Mouse (Mus musculus): ENCODE data around the gene Zan. TPM values are rescaled to one million over a fixed set of nuclear protein-coding genes. Genes with fewer than 3 reads are reported as not detected.

The Zan gene
- polyA plus RNA-seq, 1 experiment from 2014 or later = 0.04 TPM

GRCm38 (mm10) chr5:137513951-137514721, 37.3 kb upstream of the Zan start:
- Histone ChIP-seq H3K27me3 (replicated peaks) (no peaks in the 10 kb centered on the region), H3K4me3 (no peak overlapping the region), H3K27ac (no peak overlapping the region), H3K9me3 (no peaks in the 10 kb centered on the region), H3K4me1 (peaks cover 43% of the 10 kb centered on the region), H3K4me2 (replicated peaks) (0 out of 2 replicates have a peak overlapping the region, but pooled peaks have one; percentile 20), H3K9ac (no peak overlapping the region), H3K36me3 (peaks cover 10% of the 10 kb centered on the region)
- ATAC-seq (ENCODE audit: low FRiP score, low read depth) = no peak
- 88% methylated on average over 12 of the region's 12 CpGs for WGBS

DNA sequence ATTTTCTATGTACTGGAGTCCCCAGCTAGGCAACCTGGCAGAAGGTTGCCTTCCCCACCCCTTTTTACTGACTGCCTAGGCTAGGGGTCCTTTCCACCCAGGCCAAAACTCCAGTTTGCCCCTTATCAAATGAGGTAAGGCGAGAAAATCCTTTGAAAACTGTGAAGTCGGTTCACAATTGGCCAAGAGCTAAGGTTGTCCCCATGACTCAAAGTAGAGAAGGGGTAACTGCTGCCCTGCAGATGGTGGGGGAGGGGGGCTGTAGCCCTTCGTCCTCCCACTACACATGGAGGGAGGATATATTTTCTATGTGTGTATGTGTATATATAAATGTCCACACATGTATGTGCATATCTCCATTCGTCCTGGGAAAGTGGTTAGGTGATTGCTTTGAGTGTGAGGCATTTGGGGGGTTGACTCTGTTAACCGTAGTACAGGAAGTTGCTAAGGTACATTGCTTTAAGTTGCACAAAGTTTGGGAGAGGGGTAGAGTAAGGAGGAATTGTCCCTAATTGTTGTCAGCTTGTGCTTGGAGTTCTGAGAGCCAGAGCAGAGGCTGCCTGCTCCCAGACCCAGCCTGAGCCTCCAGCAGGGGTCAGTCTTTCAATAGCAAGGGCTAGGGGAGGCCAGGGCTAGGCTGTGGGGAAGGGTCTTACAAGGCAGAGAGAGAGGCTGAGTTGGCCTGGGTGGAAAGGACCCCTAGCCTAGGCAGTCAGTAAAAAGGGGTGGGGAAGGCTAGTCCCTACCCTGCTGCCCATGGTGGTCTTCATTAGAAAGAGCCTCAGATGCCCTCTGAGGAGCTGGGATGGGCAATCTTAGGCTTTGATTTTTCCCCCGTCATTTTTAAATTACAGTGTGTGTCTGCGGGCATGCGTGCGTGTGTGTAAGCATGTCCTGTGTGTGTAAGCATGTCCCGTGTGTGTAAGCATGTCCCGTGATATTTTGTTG, 36.3 kb upstream of the Zan start:
- peak overlapping the region; percentile 94; the same call in 1 of the 2 replicates for H3K4me2 ChIP-seq (replicated peaks)
- no peaks in the 10 kb centered on the region for H3K9me3 ChIP-seq
- no peak overlapping the region for H3K4me3 ChIP-seq
- no peaks in the 10 kb centered on the region for H3K27me3 ChIP-seq (replicated peaks)
- H3K36me3 ChIP-seq = no peaks in the 10 kb centered on the region; the same call in 1 of the 2 replicates
- peaks cover 43% of the 10 kb centered on the region for H3K4me1 ChIP-seq
- WGBS = 86% methylated on average over 11 of the region's 11 CpGs
- H3K27ac ChIP-seq = no peak overlapping the region
- no peak for ATAC-seq (ENCODE audit: low FRiP score, low read depth)
- H3K9ac ChIP-seq = no peak overlapping the region

GRCm38 (mm10) chr5:137511706-137512105, 34.8 kb upstream of the Zan start:
- Histone ChIP-seq H3K4me1 (peaks cover 43% of the 10 kb centered on the region), H3K27ac (no peak overlapping the region), H3K4me3 (peak overlapping the region; percentile 99), H3K27me3 (replicated peaks) (no peaks in the 10 kb centered on the region), H3K36me3 (no peaks in the 10 kb centered on the region), H3K9ac (peak overlapping the region; percentile 100), H3K9me3 (no peaks in the 10 kb centered on the region), H3K4me2 (replicated peaks) (peak overlapping the region; percentile 94)
- 63% methylated on average over 3 of the region's 3 CpGs for WGBS
- no peak for ATAC-seq (ENCODE audit: low FRiP score, low read depth)

DNA sequence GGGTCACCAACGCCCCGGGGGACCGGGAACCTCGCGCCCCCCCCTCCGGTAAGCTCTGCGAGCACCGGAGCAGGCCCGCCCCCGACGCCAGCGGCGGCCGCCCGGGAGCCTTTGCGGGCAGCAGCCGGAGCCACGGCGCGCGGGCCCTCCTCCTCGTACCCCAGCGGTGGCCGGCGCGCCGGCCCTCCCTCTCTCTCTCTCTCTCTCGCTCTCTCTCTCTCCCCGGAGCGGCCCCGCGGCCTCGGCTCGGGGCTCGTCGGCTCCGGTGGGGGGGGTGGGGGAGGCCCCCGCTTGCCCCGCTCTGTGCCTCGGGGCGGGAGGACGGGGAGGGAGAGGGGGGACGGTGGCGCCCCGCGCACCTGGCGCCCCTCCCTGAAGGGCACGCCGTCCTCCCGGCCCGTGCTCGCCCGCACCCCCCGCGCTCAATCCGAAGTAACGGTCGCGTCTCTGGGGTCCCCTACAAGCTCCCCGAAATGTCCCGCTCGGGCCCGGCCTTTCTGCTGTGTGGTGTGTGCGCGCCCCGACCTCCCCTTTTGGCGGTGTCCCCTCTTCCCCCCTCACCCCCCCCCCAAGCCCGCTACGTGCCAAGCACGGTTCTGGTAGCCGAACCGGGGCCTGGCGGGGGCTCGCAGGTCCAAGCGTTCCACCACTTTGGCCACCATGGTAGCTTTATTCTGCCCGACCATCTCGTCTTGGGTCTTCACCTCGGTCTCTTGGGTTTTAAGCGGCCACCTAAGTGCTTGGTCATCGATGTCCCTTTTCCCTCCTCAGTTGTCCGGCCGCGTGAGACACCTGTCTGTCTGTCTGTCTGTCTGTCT, 33.9 kb upstream of the Zan start:
- Histone ChIP-seq H3K27me3 (replicated peaks) (no peaks in the 10 kb centered on the region), H3K27ac (peak overlapping the region; percentile 72), H3K9ac (peak overlapping the region; percentile 100), H3K4me2 (replicated peaks) (peak overlapping the region; percentile 94), H3K4me3 (peak overlapping the region; percentile 99), H3K36me3 (no peaks in the 10 kb centered on the region), H3K9me3 (no peaks in the 10 kb centered on the region), H3K4me1 (peaks cover 40% of the 10 kb centered on the region)
- ATAC-seq (ENCODE audit: low FRiP score, low read depth) = peak; percentile 58
- under 1% methylated on average over 51 of the region's 83 CpGs for WGBS

- peak; percentile 70; the same call in 1 of the 2 replicates for ATAC-seq (ENCODE audit: low FRiP score, low read depth)
- H3K9ac ChIP-seq = peak overlapping the region; percentile 100
- no peaks in the 10 kb centered on the region for H3K9me3 ChIP-seq
- 2% methylated on average over 34 of the region's 52 CpGs for WGBS
- H3K27me3 ChIP-seq (replicated peaks) = no peaks in the 10 kb centered on the region
- H3K4me3 ChIP-seq = peak overlapping the region; percentile 99
- H3K4me1 ChIP-seq = peaks cover 40% of the 10 kb centered on the region
- H3K4me2 ChIP-seq (replicated peaks) = peak overlapping the region; percentile 94
- H3K36me3 ChIP-seq = no peaks in the 10 kb centered on the region
- peak overlapping the region; percentile 72 for H3K27ac ChIP-seq
Observed at GRCm38 (mm10) chr5:137510014-137510501, 33.2 kb upstream of the Zan start.

- ATAC-seq (ENCODE audit: low FRiP score, low read depth) = no peak
- Histone ChIP-seq H3K27ac (no peak overlapping the region), H3K9ac (no peak overlapping the region), H3K9me3 (no peaks in the 10 kb centered on the region), H3K27me3 (replicated peaks) (no peaks in the 10 kb centered on the region), H3K4me3 (no peak overlapping the region), H3K4me2 (replicated peaks) (no peak overlapping the region), H3K36me3 (no peaks in the 10 kb centered on the region), H3K4me1 (peaks cover 11% of the 10 kb centered on the region)
- WGBS = 91% methylated on average over 6 of the region's 6 CpGs
Observed at GRCm38 (mm10) chr5:137504041-137504440, 27.2 kb upstream of the Zan start.

DNA sequence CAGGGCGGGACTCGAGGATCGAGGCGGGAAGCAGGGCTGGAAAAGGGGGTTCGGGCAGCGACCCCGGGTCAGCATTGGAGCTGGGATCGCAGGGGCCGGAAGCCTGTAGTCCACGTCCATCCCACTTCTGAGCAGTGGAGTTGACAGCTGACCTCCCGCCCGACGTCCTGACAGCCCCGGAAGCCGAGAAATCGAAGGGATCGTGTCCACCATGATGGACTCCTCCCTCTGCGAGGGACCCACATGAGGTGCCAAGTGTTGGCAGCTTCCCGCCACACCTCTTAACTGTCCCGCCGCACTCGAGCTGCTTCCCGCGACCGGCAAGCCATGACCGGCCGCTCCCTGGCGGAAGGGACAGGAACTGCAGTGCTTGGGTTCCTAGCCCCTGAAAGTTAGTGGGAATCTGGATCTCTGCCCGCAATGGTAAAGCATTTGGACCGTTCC, 25.8 kb upstream of the Zan start:
- Histone ChIP-seq H3K27ac (peak overlapping the region; percentile 21; the same call in 1 of the 2 replicates), H3K9me3 (no peaks in the 10 kb centered on the region), H3K4me1 (peaks cover 11% of the 10 kb centered on the region), H3K4me2 (replicated peaks) (peak overlapping the region; percentile 85), H3K9ac (peak overlapping the region; percentile 53), H3K27me3 (replicated peaks) (no peaks in the 10 kb centered on the region), H3K4me3 (peak overlapping the region; percentile 63), H3K36me3 (no peaks in the 10 kb centered on the region)
- peak; percentile 81 for ATAC-seq (ENCODE audit: low FRiP score, low read depth)
- under 1% methylated on average over 30 of the region's 30 CpGs for WGBS

DNA sequence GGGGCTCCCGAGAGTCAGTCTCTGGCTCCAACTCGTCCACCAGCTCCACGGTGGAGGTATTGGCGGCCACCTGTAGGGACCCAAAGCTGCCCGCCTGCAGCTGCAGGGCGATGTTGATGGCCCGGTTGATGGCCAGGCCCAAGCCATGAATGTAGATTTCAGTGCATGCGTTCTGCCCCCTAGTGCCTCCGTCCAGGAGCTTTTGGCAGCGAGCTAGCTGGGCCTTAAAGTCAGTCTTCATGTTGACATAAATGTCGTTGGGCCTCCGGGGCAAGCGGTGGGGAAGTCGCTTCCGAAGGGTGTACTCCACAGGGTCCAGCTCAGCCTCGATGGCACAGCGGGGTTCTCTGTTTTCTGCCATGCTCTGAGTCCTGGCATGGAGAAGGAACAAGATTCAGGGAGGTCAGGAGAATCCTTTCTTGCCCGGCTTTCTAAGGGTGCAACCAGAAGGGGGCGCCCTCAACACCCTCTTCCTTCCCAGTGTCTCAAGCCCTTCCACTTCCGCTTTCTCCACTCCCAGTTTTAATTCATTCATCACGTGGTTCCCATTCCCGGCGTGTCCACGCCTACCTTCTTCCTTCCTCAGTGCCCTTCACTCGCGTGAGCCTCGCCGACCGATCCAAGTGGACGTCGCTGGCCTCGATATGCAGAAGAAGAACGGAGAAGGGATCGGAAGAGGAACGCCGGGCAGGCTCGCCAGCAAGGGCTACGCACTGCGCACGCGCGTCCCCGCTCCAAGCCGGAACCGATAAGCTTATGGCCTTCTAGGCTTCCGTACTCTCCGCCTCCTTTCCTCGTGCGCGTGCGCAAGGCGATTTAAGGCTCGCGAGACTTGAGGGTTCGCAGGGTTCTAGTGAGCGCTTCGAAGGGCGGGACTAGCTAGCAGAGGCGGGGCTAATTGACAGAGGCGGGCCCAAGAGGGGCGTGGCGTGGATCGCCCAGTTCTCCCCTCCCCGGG, 25.1 kb upstream of the Zan start, which contains the start of gene Pop7:
TSS of gene Pop7 (minus strand) at position 810 of the 958 bp plus-strand sequence.
- WGBS = 2% methylated on average over 64 of the region's 64 CpGs
- peak; percentile 97 for ATAC-seq (ENCODE audit: low FRiP score, low read depth)

DNA sequence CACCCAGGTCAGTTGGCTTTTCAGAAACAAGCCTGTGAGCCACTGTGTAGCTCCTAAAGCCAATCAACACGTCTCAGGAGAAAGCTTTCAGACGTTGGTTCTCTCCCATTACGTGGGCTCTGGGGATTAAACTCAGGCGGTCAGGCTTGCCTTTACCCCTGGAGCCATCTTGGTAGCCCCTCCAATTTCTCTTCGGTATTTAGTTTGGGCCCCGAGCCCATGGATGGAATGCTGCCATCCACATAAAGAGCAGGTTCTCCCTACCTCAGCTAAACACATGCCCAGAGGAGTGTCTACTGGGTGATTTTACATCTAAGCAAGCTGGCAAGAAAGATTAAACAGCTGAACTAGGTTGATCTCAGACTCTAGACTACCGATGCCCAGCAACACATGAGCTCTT, 23.3 kb upstream of the Zan start:
- H3K27ac ChIP-seq = no peak overlapping the region
- no peak overlapping the region for H3K4me2 ChIP-seq (replicated peaks)
- H3K4me3 ChIP-seq = no peak overlapping the region
- 89% methylated on average over 7 of the region's 7 CpGs for WGBS
- H3K27me3 ChIP-seq (replicated peaks) = no peaks in the 10 kb centered on the region
- peaks cover 11% of the 10 kb centered on the region for H3K4me1 ChIP-seq
- no peak for ATAC-seq (ENCODE audit: low FRiP score, low read depth)
- H3K9me3 ChIP-seq = no peaks in the 10 kb centered on the region
- H3K36me3 ChIP-seq = no peaks in the 10 kb centered on the region
- H3K9ac ChIP-seq = no peak overlapping the region

More for the DNA sequence above, 25.1 kb upstream of the Zan start, which contains the start of gene Pop7:
- no peaks in the 10 kb centered on the region for H3K9me3 ChIP-seq
- H3K4me1 ChIP-seq = peaks cover 11% of the 10 kb centered on the region
- peak within 1 kb of the TSS; percentile 68 for H3K9ac ChIP-seq
- peak within 1 kb of the TSS; percentile 85 for H3K4me2 ChIP-seq (replicated peaks)
- peak within 1 kb of the TSS; percentile 80 for H3K27ac ChIP-seq
- H3K27me3 ChIP-seq (replicated peaks) = no peaks in the 10 kb centered on the region
- H3K4me3 ChIP-seq = peak within 1 kb of the TSS; percentile 63
- H3K36me3 ChIP-seq = no peaks in the 10 kb centered on the region

DNA sequence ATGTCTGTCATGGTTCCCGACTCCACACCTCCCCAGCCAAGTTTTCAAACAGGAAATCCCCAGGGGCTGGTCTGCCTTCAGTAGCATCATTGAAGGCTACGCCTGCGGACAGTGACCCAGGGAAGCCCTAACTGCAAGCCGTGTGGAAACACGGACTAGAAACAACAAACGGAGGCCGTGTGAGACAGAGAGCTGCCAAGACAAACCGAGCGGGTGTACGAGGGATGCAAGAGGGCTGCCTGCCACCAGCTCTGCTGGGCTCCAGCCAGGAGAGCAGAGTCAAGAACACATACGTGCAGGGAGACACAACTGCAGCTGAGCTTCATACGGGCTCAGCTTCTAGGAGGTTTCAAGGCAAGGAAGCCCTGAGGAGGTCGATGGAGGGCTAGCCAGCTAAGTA, 17.0 kb upstream of the Zan start:
- ATAC-seq (ENCODE audit: low FRiP score, low read depth) = no peak
- H3K27ac ChIP-seq = no peak overlapping the region
- H3K4me1 ChIP-seq = no peaks in the 10 kb centered on the region
- no peaks in the 10 kb centered on the region for H3K27me3 ChIP-seq (replicated peaks)
- H3K9ac ChIP-seq = no peak overlapping the region
- H3K36me3 ChIP-seq = no peaks in the 10 kb centered on the region
- no peaks in the 10 kb centered on the region for H3K9me3 ChIP-seq
- 76% methylated on average over 13 of the region's 13 CpGs for WGBS
- H3K4me3 ChIP-seq = no peak overlapping the region
- H3K4me2 ChIP-seq (replicated peaks) = no peak overlapping the region

Measured in neural tube, embryonic 12.5 days (tissue).